Mouse (Mus musculus) left cerebral cortex, postnatal 25 days (tissue): ENCODE results near the gene 9530002B09Rik. TPM values are rescaled to one million over a fixed set of nuclear protein-coding genes. Genes with fewer than 3 reads are reported as not detected.

Experiments used
- DNase-seq, 2 experiments: peaks; one replicate each; pipeline ENCODE4 v3.0.0; 2022; ENCODE audit warnings: low spot score in 2 of 2, mixed read lengths in 1 of 2
- intact Hi-C: fragments of 180-260 bp; cut with DNase I; formaldehyde crosslinking; loops from one replicate; pipeline ENCODE4 v1.15.1; 2025
- total RNA-seq, 2 experiments: library from RNA; stranded (reverse); gene quantifications; 2 replicates each; pipeline ENCODE4 v1.2.3; 2021

Gene 9530002B09Rik
- not detected for total RNA-seq

- no peak for DNase-seq
- intact Hi-C loops = no loop called here
Observed at GRCm38 (mm10) chr4:122688975-122689374, at the start of gene 9530002B09Rik. 9530002B09Rik (plus strand) TSS chr4:122689275.

Other genes starting within 250 kb of the 9530002B09Rik start
- 10 to 100 TPM; 95.2 to 98.2 TPM for gene Ppt1, start 147.0 kb downstream of the 9530002B09Rik start, total RNA-seq
- gene Cap1, start 196.8 kb downstream of the 9530002B09Rik start, total RNA-seq = 100 to 1,000 TPM; 274 to 277 TPM